Mouse (Mus musculus): Measurements from ENCODE around the gene Ppp1r18. TPM values are rescaled to one million over a fixed set of nuclear protein-coding genes. Genes with fewer than 3 reads are reported as not detected.

Ppp1r18 gene
- 1 to 10 TPM; 2.4 to 4.7 (median 3.3) TPM for total RNA-seq (2022)

DNA sequence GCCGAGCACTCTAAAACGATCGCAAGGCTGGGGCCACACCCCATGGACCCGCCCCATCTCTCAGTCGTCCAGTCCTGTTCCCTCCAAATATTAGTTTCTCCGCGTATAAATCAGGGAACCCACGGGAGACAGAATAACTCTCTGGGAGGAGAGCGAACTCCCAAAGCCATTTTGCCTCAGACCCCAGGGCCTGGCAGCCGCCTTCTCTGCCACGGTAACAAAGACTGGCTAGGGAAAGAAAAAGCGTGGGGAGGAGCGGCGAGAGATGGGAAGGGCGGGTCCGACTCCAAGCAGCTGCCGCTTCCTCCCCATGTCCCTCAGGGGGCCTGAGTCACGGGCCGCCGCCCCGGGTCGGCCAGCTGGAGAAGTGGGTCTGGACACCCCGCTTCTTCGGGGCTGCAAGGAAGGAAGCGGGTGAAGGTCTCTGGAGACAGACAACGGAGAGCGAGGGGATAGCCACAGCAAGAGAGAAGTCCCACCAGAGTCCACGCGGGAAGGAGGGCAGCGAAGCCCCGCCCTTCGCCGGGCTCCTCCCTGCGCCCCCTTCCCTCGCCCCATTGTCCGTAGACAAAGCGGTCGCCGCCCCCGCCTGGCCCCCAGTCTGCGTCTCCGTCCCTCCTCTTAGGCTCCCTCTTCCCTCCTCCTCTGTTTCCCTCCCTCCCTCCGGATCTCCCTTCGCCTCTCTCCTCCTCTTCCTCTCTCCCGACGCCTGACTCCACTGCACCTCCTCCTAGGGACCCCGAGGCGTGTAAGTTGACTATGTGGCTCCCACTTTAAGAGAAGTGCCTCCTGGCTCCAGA is at the start of gene Ppp1r18:
Gene Ppp1r18 (plus strand): TSS at position 113 of the 800 bp plus-strand sequence.
- peak; percentile 53 to 67 for DNase-seq (ENCODE audit: low spot score in 2 of 2)

DNA sequence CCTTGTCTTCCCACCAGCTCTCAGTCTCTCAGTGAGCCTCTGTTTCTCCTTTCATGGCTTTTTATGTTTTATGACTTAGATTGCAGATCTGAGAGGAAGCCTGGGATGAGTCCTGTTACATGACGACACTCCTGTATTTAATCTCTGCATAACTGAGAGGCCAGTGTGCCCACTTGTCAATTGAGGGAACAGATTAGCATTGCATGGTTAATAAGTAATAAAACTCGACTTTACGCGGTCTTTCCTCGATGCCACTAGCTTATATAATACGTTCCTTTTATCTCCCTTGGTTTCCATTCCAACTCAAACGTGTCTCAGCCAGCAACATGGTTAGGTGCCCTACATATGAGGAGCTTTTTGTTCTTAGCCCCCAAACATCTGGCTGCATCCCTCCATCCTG is 49.6 kb upstream of the Ppp1r18 start:
- DNase-seq (ENCODE audit: low spot score in 2 of 2): no peak

DNA sequence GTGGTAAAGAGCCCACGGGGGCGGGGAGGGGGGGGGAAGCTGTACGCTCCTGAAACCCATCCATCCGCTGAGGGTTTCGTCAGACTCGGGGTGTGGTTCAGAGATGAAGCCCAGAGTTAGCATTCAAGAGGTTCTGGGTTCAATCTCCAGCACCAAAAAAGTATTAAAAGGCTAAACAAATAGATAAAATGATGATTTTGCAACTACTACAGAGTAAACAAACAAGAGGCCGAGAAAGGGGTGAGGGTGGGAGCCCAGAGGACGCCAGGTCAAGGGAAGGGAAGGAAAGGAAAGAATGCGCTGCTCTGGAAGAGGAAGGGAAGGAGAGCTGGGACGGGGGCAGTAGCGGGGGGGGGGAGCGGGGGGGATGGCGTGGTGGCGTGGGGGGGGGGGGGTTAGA is 48.7 kb upstream of the Ppp1r18 start:
- DNase-seq (ENCODE audit: low spot score in 2 of 2): no peak

DNA sequence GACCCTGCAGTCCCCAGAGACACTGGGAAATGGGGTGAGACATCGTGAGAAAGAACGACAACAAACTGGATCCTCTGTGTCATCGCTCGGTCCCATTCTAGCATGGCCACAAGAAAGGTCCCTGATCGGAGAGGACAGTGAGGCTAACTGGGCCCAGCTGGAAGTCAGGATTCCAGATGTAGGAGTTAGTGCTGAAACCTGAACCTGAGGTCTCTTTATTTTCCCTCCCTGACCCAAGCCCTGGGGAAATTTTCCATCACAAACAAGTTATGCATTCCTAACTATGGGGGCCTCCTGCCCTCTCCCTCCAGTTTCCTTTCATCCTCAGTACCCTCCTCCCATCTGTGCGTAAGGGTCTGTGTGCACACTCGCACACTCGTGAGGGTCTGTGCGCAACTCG is 48.2 kb upstream of the Ppp1r18 start:
- DNase-seq (ENCODE audit: low spot score in 2 of 2): no peak

DNA sequence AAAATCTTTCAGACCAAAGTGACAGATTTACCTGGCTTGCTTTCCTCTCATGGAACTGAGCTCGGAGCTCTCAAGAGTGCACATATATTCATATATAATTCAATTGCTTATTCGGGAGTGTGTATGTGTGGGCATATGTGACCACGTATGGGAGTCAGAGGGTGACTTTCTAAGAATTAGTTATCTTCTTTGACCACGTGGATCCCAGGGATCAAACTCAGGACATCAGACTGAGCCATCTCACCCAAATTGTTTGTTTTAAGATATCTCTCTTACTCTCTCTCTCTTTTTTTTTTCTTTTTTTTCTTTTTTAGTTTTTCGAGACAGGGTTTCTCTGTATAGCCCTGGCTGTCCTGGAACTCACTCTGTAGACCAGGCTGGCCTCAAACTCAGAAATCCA is 45.3 kb upstream of the Ppp1r18 start:
- no peak for DNase-seq (ENCODE audit: low spot score in 2 of 2)

DNA sequence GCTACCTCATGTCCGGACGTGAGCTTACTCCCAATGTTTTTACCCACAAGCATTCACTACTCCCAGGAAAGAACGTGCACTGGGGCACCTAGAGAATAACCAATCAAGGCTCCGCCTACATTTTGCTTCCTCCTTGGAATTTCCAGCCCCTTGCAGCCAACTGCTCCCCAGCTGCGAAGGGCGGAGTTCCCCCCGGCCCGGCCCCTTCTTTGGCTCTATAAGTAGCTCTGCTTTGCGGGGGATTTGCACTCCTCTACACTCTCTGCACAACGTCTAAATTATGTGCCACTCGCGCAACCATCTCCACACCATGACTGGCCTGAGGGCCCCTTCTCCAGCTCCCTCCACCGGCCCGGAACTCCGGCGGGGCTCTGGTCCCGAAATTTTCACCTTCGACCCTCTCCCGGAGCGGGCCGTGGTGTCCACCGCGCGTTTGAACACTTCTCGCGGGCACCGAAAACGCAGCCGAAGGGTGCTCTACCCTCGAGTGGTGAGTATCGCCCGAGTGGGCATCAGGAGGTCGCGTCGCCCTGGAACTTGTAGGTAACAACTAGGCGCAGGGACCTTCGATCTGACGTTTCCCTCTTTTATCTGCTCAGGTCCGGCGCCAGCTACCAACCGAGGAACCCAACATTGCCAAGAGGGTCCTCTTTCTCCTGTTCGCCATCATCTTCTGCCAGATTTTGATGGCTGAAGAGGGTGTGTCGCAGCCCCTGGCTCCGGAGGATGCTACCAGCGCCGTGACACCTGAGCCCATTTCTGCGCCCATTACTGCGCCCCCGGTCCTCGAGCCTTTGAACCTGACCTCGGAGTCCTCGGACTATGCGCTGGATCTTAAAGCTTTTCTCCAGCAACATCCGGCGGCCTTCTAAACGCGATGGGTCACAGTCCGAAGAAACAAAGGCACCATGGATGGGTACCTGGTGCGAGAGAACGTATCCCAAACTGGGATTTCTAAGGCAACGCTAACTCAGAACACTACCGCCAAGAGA is 43.7 kb upstream of the Ppp1r18 start, which contains the start of gene Ier3:
Gene Ier3 (plus strand): TSS at position 246 of the 992 bp plus-strand sequence.
- DNase-seq (ENCODE audit: low spot score in 2 of 2): peak; percentile 82

DNA sequence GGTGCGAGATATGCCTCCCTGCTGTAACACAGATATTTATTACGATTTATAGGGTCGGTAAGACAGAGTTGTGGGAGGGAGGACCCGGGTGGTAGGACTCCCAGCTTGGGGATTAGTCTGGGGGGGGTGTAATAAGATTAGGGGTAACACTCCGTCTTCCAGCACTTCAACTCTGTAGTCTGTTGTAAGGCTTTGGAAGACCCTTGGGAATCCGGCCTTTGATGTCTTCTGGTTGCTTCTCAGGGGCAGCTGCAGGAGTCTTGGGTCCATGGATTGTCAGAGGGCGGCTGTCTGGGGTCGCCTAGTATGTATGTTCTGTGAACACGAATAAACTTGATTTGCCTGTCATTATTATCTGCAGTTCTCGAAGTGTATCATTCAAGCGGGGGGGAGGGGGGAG is 42.8 kb upstream of the Ppp1r18 start:
- DNase-seq (ENCODE audit: low spot score in 2 of 2): no peak

DNA sequence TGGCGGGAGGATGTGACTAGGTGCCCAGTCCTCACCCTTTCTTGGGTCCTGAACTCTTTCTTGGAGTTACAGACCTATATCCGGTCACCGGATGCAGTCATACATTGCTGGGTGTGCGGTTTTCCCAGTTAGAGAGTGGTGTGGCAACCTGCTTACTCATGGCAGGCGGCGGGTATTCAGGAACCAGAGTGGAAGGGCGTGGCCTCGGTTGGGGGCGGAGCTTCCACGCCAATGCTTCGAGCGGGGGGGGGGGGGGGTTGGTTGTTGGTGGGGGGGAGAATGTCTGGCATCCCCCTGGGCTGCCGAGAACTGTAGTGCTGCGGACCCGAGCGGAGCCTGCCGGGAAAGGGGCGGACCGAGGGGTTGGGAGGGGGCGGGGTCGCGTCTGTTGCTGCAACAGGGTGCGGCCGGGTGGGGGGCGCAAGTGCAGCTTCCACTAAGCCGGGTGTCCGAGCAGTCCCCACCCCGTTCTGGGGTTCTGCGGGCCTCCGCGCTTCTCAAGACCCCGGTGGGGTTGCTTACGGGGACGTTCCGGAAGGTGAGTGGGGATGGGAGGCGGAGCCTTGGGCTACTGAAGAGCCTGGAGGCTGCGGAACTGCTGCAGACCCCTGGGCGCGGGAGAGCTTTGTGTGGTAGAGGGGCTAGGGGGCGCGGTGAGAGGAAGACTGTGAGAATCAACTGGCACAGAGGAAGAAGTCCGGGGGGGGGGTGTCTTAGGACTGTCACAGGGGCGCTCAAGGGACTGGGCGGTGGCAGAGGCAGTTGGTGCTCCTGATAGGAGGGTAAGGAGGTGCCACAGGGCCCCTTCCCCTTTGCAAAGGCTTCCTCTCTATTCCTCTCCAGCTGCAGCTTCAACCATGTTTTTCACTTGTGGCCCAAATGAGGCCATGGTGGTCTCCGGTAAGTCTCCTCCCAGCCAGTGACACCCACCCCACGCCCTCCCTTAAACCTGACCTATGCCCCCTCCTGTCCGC is 42.1 kb upstream of the Ppp1r18 start, which contains the start of gene Flot1:
Gene Flot1 (plus strand): TSS at position 267 of the 974 bp plus-strand sequence.
- peak; percentile 81 to 88 for DNase-seq (ENCODE audit: low spot score in 2 of 2)

DNA sequence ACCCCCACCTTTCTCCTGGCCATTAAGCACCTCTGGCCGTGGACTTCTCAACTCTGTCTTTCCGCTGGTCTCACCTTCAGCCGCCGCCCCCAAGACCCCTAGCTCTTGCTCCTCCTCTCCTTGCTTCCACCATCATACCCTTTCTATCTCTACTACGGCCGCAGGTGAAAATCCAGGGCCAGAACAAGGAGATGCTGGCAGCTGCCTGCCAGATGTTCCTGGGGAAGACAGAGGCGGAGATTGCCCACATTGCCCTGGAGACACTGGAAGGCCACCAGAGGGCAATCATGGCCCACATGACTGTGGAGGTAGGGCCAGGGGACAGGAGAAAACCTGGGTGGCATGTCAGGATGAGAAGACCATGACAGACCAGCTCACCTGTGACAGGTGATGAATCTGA is 41.0 kb upstream of the Ppp1r18 start:
- no peak for DNase-seq (ENCODE audit: low spot score in 2 of 2)

DNA sequence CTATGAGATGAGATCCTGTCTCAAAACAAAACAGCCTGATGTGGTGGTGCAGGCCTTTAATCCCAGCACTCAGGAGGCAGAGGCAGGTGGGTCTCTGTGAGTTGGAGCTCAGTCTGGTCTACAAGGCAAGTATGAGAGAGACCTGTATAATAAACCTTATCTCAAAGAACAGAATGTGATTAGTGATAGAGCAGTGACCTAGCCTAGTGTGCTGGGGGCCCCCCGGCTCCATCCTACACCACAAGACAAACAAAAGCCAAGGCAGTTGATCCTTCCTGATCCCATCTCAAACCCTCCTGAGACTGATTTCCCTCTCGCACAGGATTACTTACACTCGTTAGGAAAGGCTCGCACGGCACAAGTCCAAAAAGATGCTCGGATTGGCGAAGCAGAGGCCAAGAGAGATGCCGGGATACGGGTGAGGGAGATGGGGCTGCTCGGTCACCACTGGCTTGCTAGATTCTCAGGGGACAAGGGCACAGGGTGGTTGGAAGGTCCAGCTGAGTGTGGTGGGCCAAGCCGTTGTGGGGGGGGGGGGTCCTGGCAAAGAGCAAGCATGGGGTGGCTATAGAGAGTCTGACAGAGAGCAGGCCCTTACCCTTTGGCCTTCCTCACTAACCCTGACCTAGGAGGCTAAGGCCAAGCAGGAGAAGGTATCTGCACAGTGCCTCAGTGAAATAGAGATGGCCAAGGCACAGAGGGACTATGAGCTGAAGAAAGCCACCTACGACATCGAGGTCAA is 40.1 kb upstream of the Ppp1r18 start:
- no peak for DNase-seq (ENCODE audit: low spot score in 2 of 2)

DNA sequence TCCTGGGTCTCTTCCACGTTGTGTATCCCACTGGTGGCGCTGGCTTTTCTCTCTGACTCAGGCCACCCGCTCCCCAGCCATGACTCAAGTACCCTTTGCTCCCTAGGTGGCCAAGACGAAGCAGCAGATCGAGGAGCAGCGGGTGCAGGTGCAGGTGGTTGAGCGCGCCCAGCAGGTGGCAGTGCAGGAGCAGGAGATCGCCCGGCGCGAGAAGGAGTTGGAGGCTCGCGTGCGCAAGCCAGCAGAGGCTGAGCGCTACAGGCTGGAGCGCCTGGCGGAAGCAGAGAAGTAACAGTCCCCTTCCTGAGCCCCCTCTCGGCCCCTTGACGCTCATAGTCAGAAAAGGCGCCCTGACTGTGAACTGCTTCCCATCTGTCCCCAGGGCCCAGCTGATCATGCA is 35.7 kb upstream of the Ppp1r18 start:
- DNase-seq (ENCODE audit: low spot score in 2 of 2): peak in 1 of 2 experiments; percentile 68

DNA sequence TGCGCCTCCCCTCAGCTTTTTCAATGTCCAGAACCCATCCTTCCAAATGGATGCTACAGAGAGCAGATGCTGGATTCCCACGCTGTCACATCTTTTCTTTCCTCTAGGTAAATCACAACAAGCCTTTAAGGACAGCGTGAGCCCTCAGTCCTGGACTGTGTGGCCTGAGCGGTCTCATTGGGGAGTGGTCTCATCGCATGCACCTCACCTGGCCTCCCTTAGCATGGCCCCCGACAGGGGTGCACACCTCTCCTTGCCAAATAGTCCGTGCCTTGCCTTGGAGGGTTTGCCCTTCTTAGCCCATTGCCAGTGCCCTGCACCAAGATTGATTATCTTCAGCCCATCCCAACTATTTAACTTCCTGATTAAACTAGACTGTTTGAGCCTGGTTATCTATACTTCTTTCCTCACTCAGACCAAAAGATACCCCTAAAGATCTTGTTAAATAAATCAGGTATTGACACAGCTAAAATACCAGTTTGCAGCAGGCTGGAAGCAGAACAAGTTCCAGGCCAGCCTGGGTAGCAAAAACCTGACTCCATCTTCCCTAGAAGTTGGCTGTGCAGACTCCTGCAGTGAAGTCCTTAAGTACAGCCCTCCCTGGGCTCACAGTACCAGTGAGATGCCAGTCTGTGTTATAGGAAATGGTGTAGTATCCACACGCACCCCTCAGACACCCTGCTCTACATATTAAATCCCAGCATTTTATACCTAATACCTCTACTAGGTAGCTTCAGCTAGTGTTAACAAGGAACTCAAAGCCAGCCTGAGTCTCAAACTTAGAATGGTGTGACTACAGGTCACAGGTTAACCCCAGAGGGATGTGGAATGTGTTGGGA is 32.8 kb upstream of the Ppp1r18 start:
- no peak for DNase-seq (ENCODE audit: low spot score in 2 of 2)

DNA sequence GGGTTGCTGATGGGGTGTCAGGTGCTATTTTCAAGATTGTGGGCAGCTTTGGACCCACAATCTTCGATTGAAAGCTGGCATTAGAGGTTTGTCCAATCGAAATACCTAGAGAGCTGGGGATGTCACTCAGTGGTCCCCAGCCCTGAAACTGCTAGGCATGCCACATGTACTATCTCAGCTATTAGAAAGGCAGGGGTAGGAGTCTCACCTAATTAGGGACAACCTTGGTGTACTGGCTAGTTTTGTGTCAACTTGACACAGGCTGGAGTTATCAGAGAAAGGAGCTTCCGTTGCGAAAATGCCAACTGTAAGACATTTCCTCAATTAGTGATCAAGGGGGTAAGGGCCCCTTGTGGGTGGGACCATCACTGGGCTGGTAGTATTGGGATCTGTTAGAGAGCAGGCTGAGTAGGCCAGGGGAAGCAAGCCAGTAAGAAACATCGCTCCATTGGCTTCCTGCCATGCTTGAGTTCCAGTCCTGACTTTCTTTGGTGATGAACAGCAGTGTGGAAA is 32.1 kb upstream of the Ppp1r18 start:
- no peak for DNase-seq (ENCODE audit: low spot score in 2 of 2)

DNA sequence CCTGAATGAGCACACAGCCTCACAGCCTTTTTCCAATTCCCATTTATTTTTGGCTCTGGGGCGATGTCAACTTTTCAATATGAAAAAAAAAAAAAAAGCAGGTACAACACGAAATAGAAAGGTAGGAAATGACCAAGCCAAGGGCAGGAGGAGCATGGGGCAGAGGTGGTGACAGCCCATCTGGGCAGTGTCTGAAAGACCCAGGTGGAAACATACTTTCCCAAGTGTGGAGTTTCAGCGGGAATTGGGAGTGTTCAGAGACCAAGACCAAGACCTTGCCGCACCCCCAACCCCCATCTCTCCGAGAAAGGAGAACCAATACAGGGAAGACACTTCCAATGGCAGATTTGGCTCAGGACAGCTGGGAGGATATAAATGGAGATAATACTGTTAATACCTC is 31.5 kb upstream of the Ppp1r18 start:
- no peak for DNase-seq (ENCODE audit: low spot score in 2 of 2)

DNA sequence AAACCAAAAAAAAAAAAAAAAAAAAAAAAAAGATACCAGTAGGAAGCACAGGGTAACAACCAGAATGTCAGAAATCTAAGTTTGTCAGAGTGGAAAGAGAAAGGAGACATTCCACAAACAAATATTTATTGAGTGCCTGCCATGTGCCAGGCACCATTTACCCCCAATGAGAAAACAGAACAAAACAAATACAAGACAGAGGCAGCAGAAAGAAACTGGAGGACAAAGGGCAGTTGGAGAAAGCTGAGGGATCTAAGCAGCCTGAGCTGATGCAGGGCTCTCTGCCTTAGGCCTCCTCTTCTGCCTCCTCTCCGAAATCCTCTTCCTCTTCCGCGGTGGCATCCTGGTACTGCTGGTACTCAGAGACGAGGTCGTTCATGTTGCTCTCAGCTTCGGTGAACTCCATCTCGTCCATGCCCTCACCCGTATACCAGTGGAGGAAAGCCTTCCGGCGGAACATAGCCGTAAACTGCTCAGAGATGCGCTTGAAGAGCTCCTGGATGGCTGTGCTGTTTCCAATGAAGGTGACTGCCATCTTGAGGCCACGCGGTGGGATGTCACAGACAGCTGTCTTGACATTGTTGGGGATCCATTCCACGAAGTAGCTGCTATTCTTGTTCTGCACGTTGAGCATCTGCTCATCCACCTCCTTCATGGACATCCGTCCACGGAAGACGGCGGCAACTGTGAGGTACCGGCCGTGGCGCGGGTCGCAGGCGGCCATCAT is 30.5 kb upstream of the Ppp1r18 start:
- no peak for DNase-seq (ENCODE audit: low spot score in 2 of 2)

DNA sequence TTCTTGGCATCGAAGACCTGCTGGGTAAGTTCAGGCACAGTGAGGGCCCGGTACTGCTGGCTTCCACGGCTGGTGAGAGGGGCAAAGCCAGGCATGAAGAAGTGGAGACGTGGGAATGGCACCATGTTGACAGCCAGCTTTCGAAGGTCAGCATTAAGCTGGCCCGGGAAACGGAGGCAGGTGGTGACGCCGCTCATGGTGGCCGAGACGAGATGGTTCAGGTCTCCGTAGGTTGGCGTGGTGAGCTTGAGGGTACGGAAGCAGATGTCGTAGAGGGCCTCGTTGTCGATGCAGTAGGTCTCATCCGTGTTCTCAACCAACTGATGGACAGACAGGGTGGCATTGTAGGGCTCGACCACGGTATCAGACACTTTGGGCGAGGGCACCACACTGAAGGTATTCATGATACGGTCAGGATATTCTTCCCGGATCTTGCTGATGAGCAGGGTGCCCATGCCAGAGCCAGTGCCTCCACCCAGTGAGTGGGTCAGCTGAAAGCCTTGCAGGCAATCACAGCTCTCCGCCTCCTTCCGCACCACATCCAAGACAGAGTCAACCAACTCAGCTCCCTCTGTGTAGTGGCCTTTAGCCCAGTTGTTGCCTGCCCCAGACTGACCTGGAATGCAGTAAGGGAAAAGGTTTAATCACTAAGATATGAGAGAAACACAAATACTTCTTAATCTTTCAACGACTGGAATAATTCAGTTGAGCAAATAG is 29.8 kb upstream of the Ppp1r18 start:
- DNase-seq (ENCODE audit: low spot score in 2 of 2): no peak

DNA sequence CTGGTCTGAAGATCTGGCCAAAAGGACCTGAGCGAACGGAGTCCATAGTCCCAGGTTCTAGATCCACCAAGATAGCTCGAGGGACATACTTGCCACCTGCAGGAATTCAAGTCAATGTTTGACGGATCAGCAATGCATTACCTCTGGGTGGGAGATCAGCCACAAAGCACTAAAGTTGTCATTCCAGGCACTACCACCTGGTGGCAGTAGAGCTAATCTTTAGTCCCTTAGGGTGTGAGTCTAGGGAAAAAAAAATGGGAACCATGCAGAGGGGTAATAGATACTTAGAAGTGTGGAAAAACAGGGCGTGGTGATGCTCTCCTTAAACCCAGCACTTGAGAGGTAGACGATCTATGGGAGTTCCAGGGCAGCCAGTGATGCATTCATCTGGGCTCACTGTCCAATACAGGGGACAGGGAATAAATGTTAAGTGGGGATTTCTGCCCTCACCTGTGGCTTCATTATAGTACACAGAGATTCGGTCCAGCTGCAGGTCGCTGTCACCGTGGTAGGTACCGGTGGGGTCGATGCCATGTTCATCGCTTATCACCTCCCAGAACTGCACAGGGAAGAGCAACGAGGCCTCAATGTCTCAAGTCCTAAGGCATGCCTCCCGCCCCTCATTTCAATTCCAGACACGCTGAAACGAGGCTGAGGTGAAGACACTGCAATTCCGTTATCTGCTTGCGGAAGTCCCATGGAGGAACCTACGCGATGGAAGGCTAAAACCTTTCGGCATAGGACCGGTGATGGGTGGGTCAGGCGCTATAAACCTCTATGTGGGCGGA is 29.0 kb upstream of the Ppp1r18 start:
- peak; percentile 76 to 80 for DNase-seq (ENCODE audit: low spot score in 2 of 2)
